Mouse (Mus musculus) kidney, adult 2 months (tissue): ENCODE measurements around the gene Zc3h15. TPM values are rescaled to one million over a fixed set of nuclear protein-coding genes. Genes with fewer than 3 reads are reported as not detected.

Source experiments
- DNase-seq: peaks from one replicate; pipeline ENCODE4 v3.0.0; 2021
- H3K27ac ChIP-seq: fragments of 200-500 bp; 2 replicates; pipeline ENCODE4 v1.5.1; 2012; ENCODE audit warnings: low read depth, low read length, control low read depth, inconsistent platforms; ENCODE audit not compliant: insufficient read depth
- H3K27me3 ChIP-seq: fragments of 200-500 bp; replicated peaks from 2 replicates; pipeline ENCODE4 v1.6.1; 2012; ENCODE audit warnings: mild to moderate bottlenecking, moderate library complexity, low read length, inconsistent platforms; ENCODE audit not compliant: control insufficient read depth, insufficient read depth
- H3K36me3 ChIP-seq: fragments of 200-500 bp; 2 replicates; pipeline ENCODE4 v1.6.1; 2012; ENCODE audit warnings: mild to moderate bottlenecking, moderate library complexity, low read length, inconsistent platforms; ENCODE audit not compliant: control insufficient read depth, insufficient read depth
- H3K4me1 ChIP-seq: fragments of 200-500 bp; 2 replicates; pipeline ENCODE4 v1.6.1; 2011; ENCODE audit warnings: low read length; ENCODE audit not compliant: control insufficient read depth, insufficient read depth
- H3K4me3 ChIP-seq: fragments of 200-500 bp; 2 replicates; pipeline ENCODE4 v1.5.1; 2011; ENCODE audit warnings: mild to moderate bottlenecking, low read depth, low read length, control low read depth; ENCODE audit not compliant: insufficient read depth
- CTCF ChIP-seq: fragments of 200-500 bp; conservative IDR thresholded peaks from 2 replicates; pipeline ENCODE4 v1.5.1; 2011; ENCODE audit warnings: low read depth, mild to moderate bottlenecking, control low read depth, low read length, moderate library complexity, mixed read lengths; ENCODE audit not compliant: insufficient read depth, insufficient read length
- POLR2A ChIP-seq: fragments of 200-500 bp; IDR thresholded peaks from one replicate; pipeline ENCODE4 v1.6.1; 2011; ENCODE audit warnings: low read depth, low read length, control low read depth
- WGBS: fragments of 180-500 bp; shearing (Covaris S2); methylation state at CpG from one replicate; pipeline ENCODE4 v1.1.7; 2018; 5-methylcytosine and 5-hydroxymethylcytosine counted together
- polyA plus RNA-seq: library from polyadenylated mRNA; depleted of rRNA; stranded (reverse); fragments of >200 nt; gene quantifications from 2 replicates; pipeline ENCODE4 v1.2.3, GENCODE M21; 2012

The Zc3h15 gene
- polyA plus RNA-seq, 1 experiment, result 25.2 TPM

- TF ChIP-seq POLR2A (no peak), CTCF (no peak)
- H3K27ac ChIP-seq, result no peak overlapping the region
- 65% methylated on average over 9 of the region's 9 CpGs for WGBS
- H3K36me3 ChIP-seq, result no peaks in the 10 kb centered on the region
- H3K4me1 ChIP-seq, result no peaks in the 10 kb centered on the region
- DNase-seq, result no peak
- no peaks in the 10 kb centered on the region for H3K27me3 ChIP-seq
- no peak overlapping the region for H3K4me3 ChIP-seq
Observed at GRCm38 (mm10) chr2:83627495-83627894, 16.7 kb upstream of the Zc3h15 start.

GRCm38 (mm10) chr2:83627932-83628331 is 16.3 kb upstream of the Zc3h15 start:
- Histone ChIP-seq H3K27ac (no peak overlapping the region), H3K27me3 (no peaks in the 10 kb centered on the region), H3K36me3 (no peaks in the 10 kb centered on the region), H3K4me1 (no peaks in the 10 kb centered on the region), H3K4me3 (no peak overlapping the region)
- DNase-seq, result no peak
- TF ChIP-seq POLR2A (no peak), CTCF (no peak)
- WGBS, result 79% methylated on average over 6 of the region's 6 CpGs

GRCm38 (mm10) chr2:83641993-83642392 is 2.2 kb upstream of the Zc3h15 start:
- Histone ChIP-seq H3K4me3 (no peak overlapping the region), H3K27ac (no peak overlapping the region), H3K36me3 (no peaks in the 10 kb centered on the region), H3K27me3 (no peaks in the 10 kb centered on the region), H3K4me1 (peaks cover 6% of the 10 kb centered on the region)
- DNase-seq, result no peak
- no peak for TF ChIP-seq POLR2A
- no peak for TF ChIP-seq CTCF
- WGBS, result 85% methylated on average over 1 of the region's 1 CpGs

GRCm38 (mm10) chr2:83648916-83649315 is 4.7 kb downstream of the Zc3h15 start:
- DNase-seq, result peak; percentile 48
- Histone ChIP-seq H3K4me3 (no peak overlapping the region), H3K27me3 (no peaks in the 10 kb centered on the region), H3K27ac (peak overlapping the region; percentile 69), H3K36me3 (no peaks in the 10 kb centered on the region), H3K4me1 (peaks cover 24% of the 10 kb centered on the region)
- no peak for TF ChIP-seq CTCF
- no peak for TF ChIP-seq POLR2A
- 32% methylated on average over 9 of the region's 9 CpGs for WGBS

- Histone ChIP-seq H3K27me3 (no peaks in the 10 kb centered on the region), H3K36me3 (0 out of 2 replicates have a peak, but pooled peaks cover 2% of the 10 kb centered on the region), H3K4me1 (peaks cover 13% of the 10 kb centered on the region), H3K4me3 (no peak overlapping the region), H3K27ac (no peak overlapping the region)
- no peak for DNase-seq
- TF ChIP-seq POLR2A (no peak), CTCF (no peak)
Observed at GRCm38 (mm10) chr2:83652606-83653005, 8.4 kb downstream of the Zc3h15 start.

GRCm38 (mm10) chr2:83659279-83659678 is 15.0 kb downstream of the Zc3h15 start:
- Histone ChIP-seq H3K4me1 (no peaks in the 10 kb centered on the region), H3K27me3 (no peaks in the 10 kb centered on the region), H3K36me3 (peaks cover 9% of the 10 kb centered on the region; the same call in 1 of the 2 replicates), H3K4me3 (no peak overlapping the region), H3K27ac (no peak overlapping the region)
- TF ChIP-seq POLR2A, result no peak
- TF ChIP-seq CTCF, result no peak
- WGBS, result 62% methylated on average over 3 of the region's 3 CpGs
- no peak for DNase-seq

- no peak for DNase-seq
- WGBS, result 81% methylated on average over 1 of the region's 1 CpGs
Observed at GRCm38 (mm10) chr2:83660114-83660513, 15.9 kb downstream of the Zc3h15 start.

More at GRCm38 (mm10) chr2:83660114-83660513, 15.9 kb downstream of the Zc3h15 start:
- no peak overlapping the region for H3K4me3 ChIP-seq
- no peaks in the 10 kb centered on the region for H3K4me1 ChIP-seq
- H3K27me3 ChIP-seq, result no peaks in the 10 kb centered on the region
- TF ChIP-seq POLR2A (no peak), CTCF (no peak)
- peaks cover 9% of the 10 kb centered on the region; the same call in 1 of the 2 replicates for H3K36me3 ChIP-seq
- H3K27ac ChIP-seq, result no peak overlapping the region
